Mouse (Mus musculus) Patski (cell line): ENCODE measurements around the gene Nfam1. TPM values are rescaled to one million over a fixed set of nuclear protein-coding genes. Genes with fewer than 3 reads are reported as not detected.

Experiments used
- ATAC-seq: fragments of 100-300 bp; one replicate; pipeline ENCODE4 v1.8.0; 2021
- CTCF ChIA-PET: fragments of 350-600 bp; sonication (Branson Sonifier 250); formaldehyde crosslinking; loops from one replicate; lab custom pipeline; 2022; ENCODE audit warnings: inconsistent platforms; lab: Charles Lee
- POLR2A ChIA-PET: fragments of 350-600 bp; sonication (Branson Sonifier 250); formaldehyde crosslinking; loops from one replicate; lab custom pipeline; 2022; ENCODE audit warnings: antibody characterized with exemption, inconsistent platforms; lab: Charles Lee
- DNase-seq: peaks from one replicate; pipeline ENCODE4 v3.0.0-alpha.2; 2011; ENCODE audit warnings: low read depth, low spot score
- H3K27me3 ChIP-seq: fragments of 371-371 bp; one replicate; pipeline ENCODE4 v1.5.1; 2021
- CTCF ChIP-seq: fragments of 100-300 bp; IDR thresholded peaks from one replicate; pipeline ENCODE4 v1.5.1; 2021
- in situ Hi-C: fragments of 300-500 bp; cut with MboI; formaldehyde crosslinking; loops from 3 replicates; pipeline ENCODE4 v1.11.1; 2018; ENCODE audit warnings: low pct_unique_long_range_greater_than_20kb, mixed read lengths
- polyA plus RNA-seq: library from polyadenylated mRNA; unstranded; gene quantifications from one replicate; pipeline ENCODE4 v1.2.3, GENCODE M21; 2021

Nfam1 gene
- polyA plus RNA-seq, 1 experiment from 2014 or later: not detected

GRCm38 (mm10) chr15:82979531-82979930, 53.6 kb downstream of the Nfam1 start:
- DNase-seq (no peak), ATAC-seq (no peak)
- TF ChIP-seq CTCF: no peak
- in situ Hi-C loops: no loop called here
- H3K27me3 ChIP-seq: peaks cover 3% of the 10 kb centered on the region
- ChIA-PET POLR2A (no interaction called here), CTCF (no interaction called here)

GRCm38 (mm10) chr15:82974471-82974870, 58.6 kb downstream of the Nfam1 start:
- ChIA-PET POLR2A (no interaction called here), CTCF (no interaction called here)
- in situ Hi-C loops: no loop called here
- peaks cover 7% of the 10 kb centered on the region for H3K27me3 ChIP-seq
- no peak for DNase-seq
- ATAC-seq: no peak
- TF ChIP-seq CTCF: no peak

- ChIA-PET CTCF (no interaction called here), POLR2A (no interaction called here)
- in situ Hi-C loops: no loop called here
- DNase-seq: peak; percentile 49
- peaks cover 15% of the 10 kb centered on the region for H3K27me3 ChIP-seq
- ATAC-seq: no peak
- no peak for TF ChIP-seq CTCF
Observed at GRCm38 (mm10) chr15:82969206-82969721, 63.8 kb downstream of the Nfam1 start.

GRCm38 (mm10) chr15:82968449-82968848, 64.7 kb downstream of the Nfam1 start:
- peaks cover 17% of the 10 kb centered on the region for H3K27me3 ChIP-seq
- ChIA-PET CTCF (no interaction called here), POLR2A (no interaction called here)
- DNase-seq (no peak), ATAC-seq (no peak)
- in situ Hi-C loops: no loop called here
- no peak for TF ChIP-seq CTCF

DNA sequence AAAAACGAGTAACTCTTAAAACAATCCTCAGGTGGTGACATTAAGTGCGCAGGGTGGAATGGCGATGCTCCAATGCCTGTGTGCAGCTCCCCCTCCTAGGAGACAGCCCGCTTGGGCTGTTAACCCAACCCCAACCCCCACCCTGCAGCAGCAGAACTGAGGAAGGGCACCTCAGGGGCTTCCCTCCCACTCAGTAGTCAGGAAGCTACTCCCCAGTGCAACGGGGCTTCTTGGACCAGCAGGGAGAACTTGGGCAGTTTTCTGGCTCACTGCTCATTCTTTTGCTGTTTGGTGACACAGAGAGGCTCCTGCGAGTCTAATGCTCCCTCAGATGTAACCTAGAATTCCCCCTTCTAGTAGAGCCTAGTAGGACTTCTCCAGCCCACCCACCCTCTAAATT, 65.2 kb downstream of the Nfam1 start:
- ChIA-PET CTCF (no interaction called here), POLR2A (no interaction called here)
- DNase-seq (no peak), ATAC-seq (no peak)
- TF ChIP-seq CTCF: no peak
- peaks cover 17% of the 10 kb centered on the region for H3K27me3 ChIP-seq
- in situ Hi-C loops: no loop called here

- no peak for DNase-seq
- no peak for TF ChIP-seq CTCF
- ChIA-PET CTCF (no interaction called here), POLR2A (interaction anchor here (0.6 kb wide), 1 partner anchor 28 kb away, joined by 3 read pairs; no protein-coding TSS in a partner anchor)
- no peak for ATAC-seq
- peaks cover 33% of the 10 kb centered on the region for H3K27me3 ChIP-seq
- in situ Hi-C loops: no loop called here
Observed at GRCm38 (mm10) chr15:82964266-82964825, 68.8 kb downstream of the Nfam1 start.

- TF ChIP-seq CTCF: no peak
- ATAC-seq (no peak), DNase-seq (no peak)
- peaks cover 33% of the 10 kb centered on the region for H3K27me3 ChIP-seq
- in situ Hi-C loops: no loop called here
- ChIA-PET POLR2A (interaction anchor here (0.6 kb wide), 1 partner anchor 28 kb away, joined by 3 read pairs; no protein-coding TSS in a partner anchor), CTCF (no interaction called here)
Observed at GRCm38 (mm10) chr15:82963556-82964156, 69.5 kb downstream of the Nfam1 start.

DNA sequence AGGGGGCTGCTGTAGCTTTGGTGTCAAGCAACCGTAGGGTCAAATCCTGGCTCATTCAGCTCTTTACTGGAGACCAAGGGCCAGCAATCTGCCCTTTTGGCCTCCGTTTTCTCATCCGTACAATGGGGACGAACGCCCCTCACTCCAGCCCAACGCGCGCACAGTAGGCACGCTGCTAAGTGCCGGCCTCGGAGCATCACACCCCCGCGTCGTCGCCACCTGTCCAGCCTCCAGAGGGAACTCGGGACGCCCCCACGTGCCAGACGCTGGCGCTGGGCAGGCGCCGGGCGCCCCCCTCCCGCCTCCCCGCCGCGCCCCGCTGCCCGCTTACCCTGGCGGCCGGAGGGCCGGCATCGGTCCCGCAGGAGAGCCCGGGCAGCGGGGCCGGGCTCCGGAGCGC, 70.0 kb downstream of the Nfam1 start:
- peaks cover 38% of the 10 kb centered on the region for H3K27me3 ChIP-seq
- CTCF ChIA-PET: no interaction called here
- POLR2A ChIA-PET: no interaction called here
- DNase-seq (no peak), ATAC-seq (no peak)
- in situ Hi-C loops: no loop called here
- no peak for TF ChIP-seq CTCF

DNA sequence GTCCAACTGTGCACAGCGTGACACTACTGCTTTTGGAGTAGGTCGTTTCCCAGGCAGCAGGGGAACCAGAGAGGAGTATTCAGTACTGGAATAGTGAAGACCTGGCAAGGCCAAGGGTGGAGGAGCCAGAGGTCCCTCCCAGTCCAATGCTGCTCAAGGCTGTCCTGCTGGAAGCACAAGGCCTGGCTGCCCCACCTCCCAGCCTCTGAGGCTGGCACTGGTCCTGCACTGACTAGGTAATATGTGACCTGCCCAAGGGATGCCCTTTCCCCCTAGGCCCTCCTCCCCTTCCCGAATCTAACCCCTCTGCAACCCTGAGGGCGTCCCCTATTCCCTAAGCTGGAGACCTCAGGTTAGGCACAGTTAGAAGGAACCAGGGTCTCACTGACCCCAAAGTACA, 70.6 kb downstream of the Nfam1 start:
- peaks cover 38% of the 10 kb centered on the region for H3K27me3 ChIP-seq
- CTCF ChIA-PET: no interaction called here
- POLR2A ChIA-PET: no interaction called here
- in situ Hi-C loops: no loop called here
- ATAC-seq (no peak), DNase-seq (no peak)
- TF ChIP-seq CTCF: no peak

- ATAC-seq: no peak
- no peak for TF ChIP-seq CTCF
- ChIA-PET CTCF (no interaction called here), POLR2A (interaction anchor here (0.6 kb wide), 1 partner anchor 70 kb away, joined by 4 read pairs; no protein-coding TSS in a partner anchor)
- in situ Hi-C loops: no loop called here
- peaks cover 38% of the 10 kb centered on the region for H3K27me3 ChIP-seq
- no peak for DNase-seq
Observed at GRCm38 (mm10) chr15:82960786-82961561, 72.1 kb downstream of the Nfam1 start.

DNA sequence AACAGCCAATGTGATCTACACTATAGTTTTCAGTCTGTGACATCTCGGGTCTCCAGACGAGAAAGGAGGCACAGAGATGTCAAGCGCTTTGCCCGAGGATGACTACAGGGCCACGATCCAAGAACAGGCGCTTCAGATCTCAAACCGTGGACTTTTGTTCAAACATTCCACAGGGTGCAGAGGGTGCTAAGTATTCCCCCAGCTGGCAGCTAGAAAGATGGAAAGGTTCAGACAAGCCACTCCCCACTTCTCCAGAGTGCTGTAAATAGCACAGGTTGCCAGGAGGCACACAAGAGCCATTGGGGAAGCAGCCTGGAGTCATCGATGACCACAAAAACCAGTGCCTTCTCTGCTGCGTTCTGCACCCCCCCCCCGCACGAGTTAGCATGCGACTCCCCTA, 74.0 kb downstream of the Nfam1 start:
- DNase-seq: no peak
- ChIA-PET CTCF (interaction anchor here (0.7 kb wide), 1 partner anchor 74 kb away, joined by 3 read pairs; the partner anchor contains the start of gene Nfam1), POLR2A (no interaction called here)
- no peak for TF ChIP-seq CTCF
- no peak for ATAC-seq
- in situ Hi-C loops: no loop called here
- peaks cover 38% of the 10 kb centered on the region for H3K27me3 ChIP-seq
